Mouse (Mus musculus): ENCODE measurements around the gene Klhl15.

Gene Klhl15

DNA sequence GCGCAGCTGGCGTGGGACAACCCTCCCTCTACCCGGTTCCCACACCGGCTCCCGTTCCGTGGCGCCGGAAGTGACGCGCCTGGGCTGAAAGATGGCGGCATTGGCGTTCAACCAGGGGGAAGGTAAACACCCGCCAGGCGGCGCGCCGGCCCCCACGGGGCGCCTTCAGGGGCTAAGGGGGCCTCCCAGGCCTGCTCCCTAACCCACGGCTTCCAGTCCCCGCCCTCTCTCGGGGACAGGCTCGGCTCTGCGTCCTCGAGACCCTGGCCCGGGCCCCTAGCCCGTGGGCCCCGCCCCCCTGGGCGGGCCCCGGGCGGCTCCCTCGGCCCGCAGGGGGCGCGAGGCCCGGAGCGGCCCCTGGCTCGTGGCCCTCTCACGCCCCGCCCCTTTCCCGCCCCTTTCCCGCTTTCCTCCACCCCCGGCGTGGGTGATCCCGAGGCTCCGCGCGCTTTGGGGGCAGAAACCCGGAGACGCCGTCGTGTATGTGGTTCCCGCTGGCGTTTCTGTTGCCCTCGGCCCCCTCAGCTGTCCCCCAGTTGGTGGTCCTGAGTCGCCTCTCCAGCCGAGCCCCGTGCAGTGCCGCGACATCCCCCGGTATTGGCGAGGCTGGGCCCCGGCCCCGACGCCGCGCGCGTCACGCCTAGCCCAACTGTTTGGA is at the start of gene Klhl15:
Gene Klhl15 (plus strand): TSS at position 68 of the 658 bp plus-strand sequence.
- WGBS: 1% methylated on average over 68 of the region's 70 CpGs

DNA sequence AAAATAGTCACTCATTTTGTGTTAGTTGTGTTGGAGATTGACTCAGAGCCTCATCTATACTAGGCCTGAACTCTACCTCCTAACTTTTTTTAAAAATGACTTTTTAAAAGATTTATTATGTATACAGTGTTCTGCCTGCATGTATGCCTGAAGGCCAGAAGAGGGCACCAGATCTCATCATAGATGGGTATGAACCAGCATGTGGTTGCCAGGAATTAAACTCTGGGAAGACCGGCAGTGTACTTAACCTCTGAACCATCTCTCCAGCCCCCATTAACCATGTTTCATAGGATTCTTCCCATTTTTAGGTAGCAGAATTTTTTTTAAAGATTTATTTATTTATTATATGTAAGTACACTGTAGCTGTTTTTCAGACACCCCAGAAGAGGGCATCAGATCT is 49.2 kb upstream of the Klhl15 start:
- WGBS: 33% methylated on average over 1 of the region's 1 CpGs

DNA sequence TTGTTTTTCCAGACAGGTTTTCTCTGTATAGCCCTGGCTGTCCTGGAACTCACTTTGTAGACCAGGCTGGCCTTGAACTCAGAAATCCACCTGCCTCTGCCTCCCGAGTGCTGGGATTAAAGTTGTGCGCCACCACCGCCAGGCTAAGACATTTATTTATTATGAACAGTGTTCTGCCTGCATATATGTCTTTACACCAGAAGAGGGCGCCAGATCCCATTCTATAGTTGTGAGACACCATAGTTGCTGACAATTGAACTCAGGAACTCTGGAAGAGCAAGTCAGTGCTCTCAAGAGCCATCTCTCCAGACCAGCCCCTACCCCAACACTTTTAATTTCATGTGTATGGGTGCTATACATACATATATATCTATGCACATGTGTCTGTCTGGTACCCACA is 40.5 kb upstream of the Klhl15 start:
- 51% methylated on average over 4 of the region's 4 CpGs for WGBS

DNA sequence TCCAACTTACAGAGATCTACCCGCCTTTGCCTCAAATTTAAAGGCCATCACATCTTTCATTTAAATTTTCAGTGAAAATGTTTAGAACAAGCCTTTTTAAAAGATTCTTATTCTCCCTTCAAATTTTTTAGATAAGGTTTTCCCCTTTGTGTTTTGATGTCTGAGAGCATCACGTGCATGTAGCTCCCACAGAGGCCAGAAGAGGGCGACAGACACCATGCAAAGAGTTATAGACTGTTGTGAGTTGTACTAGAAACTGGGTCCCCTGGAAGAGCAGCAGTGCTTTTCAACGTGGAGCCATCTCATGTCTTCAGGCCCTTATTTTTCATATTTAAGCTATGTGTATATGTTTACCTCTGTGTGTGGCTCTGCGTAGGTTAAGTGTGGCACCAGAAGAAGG is 36.6 kb upstream of the Klhl15 start:
- 77% methylated on average over 5 of the region's 5 CpGs for WGBS

DNA sequence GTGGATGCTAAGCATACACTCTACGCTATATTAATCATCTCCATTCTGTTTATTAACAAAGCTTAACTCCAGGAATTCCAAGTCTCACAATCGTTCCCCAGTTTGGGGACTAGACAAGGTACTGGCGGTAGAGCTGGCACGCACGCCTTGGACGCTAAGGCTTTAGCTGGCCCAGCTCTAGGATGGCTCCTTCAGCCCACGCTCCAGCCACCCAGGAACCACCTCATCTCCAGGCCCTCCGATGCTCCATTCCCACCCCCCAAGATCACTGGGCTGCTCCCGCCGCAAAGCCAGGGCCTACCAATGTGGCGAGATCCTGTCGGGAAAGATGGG is 22.2 kb upstream of the Klhl15 start:
- under 1% methylated on average over 12 of the region's 12 CpGs for WGBS

DNA sequence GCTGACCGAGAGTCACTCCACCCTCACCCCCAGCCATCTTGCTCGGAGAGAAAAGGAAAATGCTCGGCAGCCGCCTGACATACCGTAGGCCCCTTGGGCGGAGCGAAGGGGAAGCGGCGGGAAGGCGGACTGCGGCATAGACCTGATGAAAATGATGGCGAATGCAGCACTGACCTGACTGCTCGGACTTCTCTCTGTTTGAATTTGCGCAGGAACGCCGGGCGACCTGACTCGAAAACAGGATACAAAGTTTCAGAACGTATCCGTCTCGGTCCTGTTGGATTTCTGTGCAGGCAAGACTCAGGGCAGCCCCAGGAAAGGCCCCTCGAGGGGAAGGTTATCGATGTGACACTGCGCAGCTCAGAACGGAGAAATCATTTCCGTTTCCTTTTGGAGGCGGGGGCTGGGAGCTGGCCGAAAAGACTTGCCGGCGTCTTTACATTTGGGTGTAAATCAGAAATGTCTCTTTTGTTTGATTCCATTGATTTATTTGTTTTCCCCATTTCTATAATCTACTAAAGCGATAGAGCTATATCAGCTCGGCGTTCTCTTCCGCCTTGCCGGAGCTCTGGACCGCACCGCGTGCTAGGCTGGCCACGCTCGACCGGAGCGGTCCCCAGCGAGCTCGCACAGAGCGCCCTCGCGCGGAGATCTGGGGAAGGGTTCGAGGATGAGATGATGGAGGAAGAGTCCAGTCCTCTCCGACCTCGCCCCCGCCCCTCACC is 21.6 kb upstream of the Klhl15 start, which contains the start of gene Eif2s3x:
Gene Eif2s3x (minus strand): TSS at position 266 of the 725 bp plus-strand sequence.
- WGBS: 0% methylated on average over 52 of the region's 52 CpGs

DNA sequence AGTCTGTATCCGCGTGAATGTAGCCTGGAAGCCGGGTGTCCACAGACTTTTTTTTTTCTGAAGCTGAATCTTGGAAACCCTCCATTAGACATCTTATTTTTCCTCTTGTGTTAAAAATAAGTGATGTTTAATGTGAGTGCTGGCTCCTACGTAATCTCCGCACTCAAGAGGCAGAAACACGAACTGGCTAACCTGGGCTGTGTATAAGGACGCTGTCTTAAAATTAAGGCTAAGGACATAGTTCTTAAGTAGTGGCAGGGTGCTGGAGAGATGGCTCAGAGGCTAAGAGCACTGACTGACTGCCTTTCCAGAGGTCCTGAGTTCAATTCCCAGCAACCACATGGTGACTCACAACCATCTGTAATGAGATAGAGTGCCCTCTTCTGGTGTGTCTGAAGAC is 21.0 kb upstream of the Klhl15 start:
- under 1% methylated on average over 7 of the region's 7 CpGs for WGBS

DNA sequence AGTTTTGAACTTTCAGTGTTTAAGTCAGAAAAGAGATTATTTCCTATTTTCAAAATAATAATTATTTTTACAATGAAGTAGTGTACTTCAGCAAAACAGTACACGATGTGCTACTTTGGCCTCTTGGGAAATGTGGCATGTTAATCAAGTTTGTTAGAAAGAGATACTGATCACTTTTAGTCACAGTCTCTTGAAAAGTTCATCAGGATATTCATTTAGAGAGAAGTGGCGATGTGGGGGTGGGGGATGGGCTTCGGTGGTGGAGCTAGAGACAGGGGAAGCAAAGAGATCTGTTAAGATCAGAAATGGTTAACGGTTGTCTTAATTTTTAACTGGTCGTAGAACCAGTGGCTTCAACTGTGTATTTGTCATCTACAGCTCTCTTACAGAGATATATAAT is 967 bp upstream of the Klhl15 start:
- 24% methylated on average over 5 of the region's 5 CpGs for WGBS

DNA sequence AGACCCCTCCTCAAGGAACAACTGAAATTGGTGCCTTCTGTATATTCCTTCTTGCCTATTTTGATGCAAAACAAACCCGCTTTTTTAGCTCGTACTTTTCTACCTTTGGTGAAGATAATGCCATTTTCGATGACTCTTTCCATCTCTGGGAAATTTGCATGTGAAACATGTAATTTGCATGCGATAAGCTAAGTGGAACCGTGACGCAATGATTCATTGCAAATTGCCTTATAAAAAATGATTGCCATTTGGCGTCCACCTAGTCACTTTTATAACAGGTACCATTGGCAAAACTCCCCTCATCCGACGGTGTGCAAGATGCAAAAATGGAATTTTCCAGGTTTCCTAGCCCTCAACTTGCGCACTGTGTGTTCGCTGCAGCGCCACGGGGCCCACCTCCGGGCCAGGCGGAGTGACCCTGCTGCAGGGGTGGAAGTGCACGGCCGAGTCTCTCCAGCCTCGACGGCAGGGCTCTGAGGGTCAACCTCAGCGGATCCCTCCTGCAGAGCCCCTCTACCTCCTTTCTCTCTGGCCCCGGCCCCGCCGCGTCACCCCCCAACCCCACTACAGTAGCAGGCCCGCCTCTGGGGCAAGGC is 365 bp upstream of the Klhl15 start:
- WGBS: 5% methylated on average over 20 of the region's 25 CpGs

DNA sequence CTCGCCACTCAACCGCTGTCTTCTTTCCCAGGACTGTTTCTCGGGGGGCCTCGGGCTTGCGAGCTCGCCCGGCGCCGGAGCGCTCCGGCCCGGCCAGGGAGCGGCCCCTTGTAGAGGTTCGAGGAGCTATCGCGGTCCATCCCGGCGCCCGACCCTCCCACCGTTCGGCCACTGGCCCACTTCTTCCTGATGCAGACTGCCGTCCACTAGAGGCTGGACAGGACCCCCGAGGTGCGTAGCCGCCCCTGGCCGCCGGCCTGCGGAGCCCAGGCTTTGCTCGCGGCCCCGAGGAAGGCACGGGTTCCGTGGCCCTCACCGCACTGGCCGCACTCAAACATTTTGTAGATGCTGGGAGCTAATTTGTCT is 774 bp downstream of the Klhl15 start:
- under 1% methylated on average over 35 of the region's 35 CpGs for WGBS

DNA sequence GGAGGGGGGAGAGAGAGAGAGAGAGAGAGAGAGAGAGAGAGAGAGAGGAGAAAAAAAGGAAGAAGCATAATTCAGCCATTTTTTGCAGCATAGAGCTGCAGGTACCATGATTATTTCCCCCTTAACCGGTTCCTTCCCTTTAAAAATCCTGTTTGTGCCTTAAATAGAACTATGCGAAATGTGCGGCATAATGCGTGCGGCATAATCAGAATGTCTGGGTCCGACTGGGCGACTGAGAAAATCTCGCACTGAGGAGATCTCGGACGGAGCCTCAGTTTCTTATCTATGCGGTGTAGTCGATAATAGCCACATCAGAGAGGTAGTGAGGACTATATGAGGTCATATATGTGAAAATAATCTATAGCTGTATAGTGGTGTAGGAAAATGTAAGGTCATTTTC is 1.2 kb downstream of the Klhl15 start:
- WGBS: 2% methylated on average over 12 of the region's 12 CpGs

DNA sequence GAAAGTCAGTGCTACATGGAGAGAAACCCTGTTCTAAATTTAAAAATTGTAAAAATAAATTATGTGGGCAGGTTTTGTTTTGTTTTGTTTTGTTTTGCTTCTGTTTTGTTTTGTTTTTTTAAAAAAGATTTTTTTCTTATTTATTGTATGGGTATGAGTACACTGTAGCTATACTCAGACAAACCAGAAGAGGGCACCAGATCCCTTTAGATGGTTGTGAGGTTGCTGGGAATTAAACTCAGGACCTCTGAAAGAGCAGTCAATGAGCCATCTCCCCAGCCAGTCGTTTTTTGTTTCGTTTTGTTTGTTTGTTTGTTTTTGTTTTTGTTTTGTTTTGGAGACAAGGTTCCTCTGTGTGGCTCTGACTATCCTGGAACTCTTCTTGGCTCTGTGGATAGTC is 54.5 kb downstream of the Klhl15 start:
- 5% methylated on average over 2 of the region's 2 CpGs for WGBS

DNA sequence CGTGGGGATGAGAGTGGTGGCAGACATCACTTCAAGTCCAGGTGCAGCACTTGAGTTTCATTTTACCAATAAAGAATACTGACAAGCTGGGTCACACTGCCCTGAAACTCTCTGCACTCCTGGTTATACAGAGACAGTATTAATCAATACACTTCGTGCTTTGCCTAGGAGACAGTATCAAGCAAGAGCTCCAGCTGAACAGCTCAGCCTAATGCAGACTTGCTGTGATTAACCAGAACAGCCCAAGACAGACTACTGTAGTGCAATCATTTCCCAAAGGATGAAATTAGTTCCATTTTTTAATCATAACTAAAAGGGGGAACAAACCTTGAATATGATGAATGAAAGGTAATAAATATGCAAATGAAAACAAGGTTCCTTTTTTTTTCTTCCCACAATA is 68.5 kb downstream of the Klhl15 start:
- WGBS: 57% methylated on average over 2 of the region's 2 CpGs

DNA sequence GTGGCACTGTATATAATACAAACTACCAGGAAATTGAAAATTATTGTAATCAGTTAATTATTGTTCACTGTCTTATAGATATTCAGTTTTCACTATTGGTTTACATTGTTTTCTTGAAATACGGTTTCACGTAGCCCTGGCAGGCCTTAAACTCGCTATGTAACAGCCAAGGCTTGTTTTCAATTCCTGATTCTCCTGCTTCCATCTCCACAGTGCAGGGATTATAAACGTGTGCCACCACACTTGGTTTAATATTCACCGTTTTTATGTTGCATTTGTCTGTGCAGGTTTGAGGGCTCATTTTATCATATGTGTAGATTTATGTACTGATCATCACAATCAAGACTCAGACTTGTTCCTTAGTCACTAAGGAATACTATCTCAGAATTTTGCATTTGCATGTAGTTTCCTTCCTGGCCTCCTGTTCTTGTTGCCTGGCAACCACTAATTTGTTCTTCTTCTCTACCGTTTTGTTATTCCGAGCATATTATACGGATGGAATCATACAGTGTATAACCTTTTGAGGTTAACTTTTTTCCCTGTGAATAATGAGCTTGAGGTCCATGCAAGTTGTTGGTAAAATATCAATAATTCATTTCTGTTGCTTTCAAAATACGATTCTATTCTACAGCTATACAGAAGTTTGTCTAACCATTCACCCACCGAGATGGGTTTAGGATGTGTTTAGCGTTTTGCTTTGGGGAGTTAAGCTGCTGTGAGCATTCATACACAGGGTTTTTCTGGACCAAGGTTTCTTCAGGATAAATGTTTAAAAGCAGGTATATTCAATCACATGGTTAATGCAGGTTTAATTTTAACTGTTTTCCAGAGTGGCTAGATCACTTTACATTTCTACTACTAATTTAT is 86.9 kb downstream of the Klhl15 start:
- 35% methylated on average over 11 of the region's 11 CpGs for WGBS
